Mouse (Mus musculus): ENCODE measurements around the gene Zw10.

Gene Zw10

GRCm38 (mm10) chr9:49055333-49056205 is at the start of gene Zw10:
Gene Zw10, plus strand, starts transcription at chr9:49055613.
- peak; percentile 95 to 98 for DNase-seq

DNA sequence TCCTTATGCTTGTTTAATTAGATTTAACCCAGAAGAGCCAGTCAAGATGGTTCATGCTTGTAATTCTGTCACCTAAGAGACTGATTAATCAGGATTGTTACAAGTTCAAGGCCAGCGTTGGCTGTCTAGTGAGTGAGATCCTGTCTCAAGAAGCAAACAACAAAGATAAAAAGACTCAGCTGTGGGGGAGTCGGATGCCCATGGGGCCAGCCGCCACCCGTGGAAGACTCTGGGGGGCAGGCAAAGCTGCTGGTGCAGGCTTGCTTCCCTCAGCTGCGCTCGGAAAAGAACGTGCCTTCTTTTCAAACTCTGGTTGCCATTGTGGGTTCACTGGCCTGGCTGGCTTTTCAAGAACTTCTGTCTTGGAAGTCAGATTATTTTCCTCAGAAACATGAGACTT is 39.6 kb upstream of the Zw10 start:
- DNase-seq: no peak

DNA sequence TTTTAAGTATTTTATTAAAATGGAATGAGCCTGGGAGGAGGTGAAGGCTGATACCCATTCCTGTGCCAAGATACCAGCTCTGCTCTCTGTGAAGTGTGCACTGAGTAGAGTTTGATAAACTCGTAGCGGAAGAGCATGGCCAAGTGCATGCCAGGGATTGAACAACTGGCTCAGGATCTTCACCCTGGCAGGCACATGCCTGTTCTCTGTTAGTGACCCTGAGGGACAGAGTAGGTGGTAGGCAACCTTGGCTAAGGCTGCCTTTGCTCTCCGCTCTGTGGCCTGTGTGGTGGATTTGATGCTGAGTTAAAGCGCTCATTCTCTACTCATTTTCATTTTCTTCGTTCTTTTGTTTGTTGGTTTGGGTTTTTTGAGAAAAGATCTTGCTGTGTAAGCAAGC is 34.1 kb upstream of the Zw10 start:
- DNase-seq: no peak

DNA sequence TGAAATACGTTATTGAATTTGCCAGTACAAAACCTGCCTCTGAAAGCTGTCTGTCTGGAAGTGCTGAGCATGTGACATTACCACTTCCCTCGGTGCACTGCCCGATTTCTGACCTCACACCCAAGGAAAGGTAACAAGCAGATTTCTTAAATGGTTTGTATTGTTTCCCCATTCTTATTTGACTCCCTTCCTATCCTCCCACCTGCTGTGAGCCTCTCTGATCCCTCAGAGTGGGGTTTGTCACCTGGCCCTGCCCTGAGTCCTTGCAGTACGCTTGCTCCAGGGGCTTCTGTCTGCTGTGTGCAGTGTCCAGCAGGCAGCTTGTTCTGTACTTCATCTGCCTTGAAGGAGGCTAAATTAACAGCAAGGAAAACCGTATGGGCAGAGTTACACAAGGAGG is 31.5 kb upstream of the Zw10 start:
- no peak for DNase-seq

GRCm38 (mm10) chr9:49024529-49024928 is 30.9 kb upstream of the Zw10 start:
- no peak for DNase-seq

- no peak for DNase-seq
These were observed 20.6 kb upstream of the Zw10 start for GRCm38 (mm10) chr9:49034764-49035163.

DNA sequence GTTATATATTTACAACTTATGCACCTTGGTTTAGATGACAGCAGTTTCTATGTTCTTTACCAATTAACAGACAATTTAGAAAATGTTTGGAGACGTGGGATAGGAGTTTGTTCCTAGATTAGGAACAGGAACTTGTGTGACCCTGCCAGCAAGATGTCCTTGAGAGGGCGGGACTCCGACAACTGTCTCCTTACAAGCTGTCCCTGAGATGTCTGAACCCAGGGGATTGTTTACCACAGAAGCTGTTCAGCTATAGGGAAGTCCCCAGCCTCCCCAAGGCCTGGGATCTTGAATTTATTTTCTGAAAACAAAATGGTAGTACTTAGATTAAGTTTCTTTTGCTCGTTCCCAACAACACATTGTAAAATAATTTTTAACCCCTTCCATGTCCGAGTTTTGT is 4.5 kb upstream of the Zw10 start:
- DNase-seq: no peak

- peak; percentile 85 to 87 for DNase-seq
These were observed 4.1 kb upstream of the Zw10 start for GRCm38 (mm10) chr9:49051349-49051748.

DNA sequence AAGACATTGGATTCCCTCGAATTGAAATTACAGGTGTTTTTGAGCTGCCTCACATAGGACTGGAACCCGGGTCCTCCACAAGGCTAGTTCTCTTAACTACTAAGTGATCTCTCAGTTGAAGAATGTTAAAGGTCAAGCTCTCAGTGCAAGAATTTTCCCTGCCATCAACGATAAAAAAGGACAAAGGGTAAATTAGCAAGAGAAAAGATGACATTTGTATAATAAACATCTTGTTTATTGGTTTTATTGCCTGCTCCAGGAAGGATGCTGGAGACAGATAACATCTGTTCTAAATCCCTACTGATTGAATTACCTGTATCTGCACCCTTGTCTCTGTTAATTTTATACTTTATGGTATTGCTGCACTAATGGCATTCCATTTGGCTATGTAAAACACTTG is 1.4 kb upstream of the Zw10 start:
- DNase-seq: no peak

GRCm38 (mm10) chr9:49076847-49077246 is 21.4 kb downstream of the Zw10 start:
- DNase-seq: no peak

GRCm38 (mm10) chr9:49081107-49081506 is 25.7 kb downstream of the Zw10 start, which contains the start of gene Tmprss5:
Gene Tmprss5, plus strand, starts transcription at chr9:49081260.
- DNase-seq: no peak

GRCm38 (mm10) chr9:49081561-49081960 is 26.1 kb downstream of the Zw10 start:
- peak; percentile 92 to 95 for DNase-seq

DNA sequence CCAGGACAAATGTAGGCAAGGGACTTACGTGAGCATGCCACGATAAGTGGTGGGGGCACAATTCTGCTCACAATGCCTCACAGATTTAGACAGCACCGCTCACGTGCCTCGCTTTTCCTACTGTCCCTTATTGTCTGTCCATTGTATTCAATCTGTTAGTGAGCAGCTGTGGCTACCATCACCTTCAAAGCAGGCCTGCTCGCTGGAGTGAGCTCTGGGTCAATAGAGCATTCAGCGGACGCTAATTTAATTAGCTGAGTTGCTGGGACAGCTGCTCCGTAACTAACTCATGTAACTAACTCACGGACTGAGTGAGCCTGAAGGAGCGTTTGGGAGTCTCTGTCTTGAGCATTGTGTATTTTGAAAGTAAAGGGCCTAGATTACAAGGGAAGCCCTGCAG is 31.9 kb downstream of the Zw10 start:
- peak in 1 of 2 experiments; percentile 10 for DNase-seq

- no peak for DNase-seq
These were observed 43.5 kb downstream of the Zw10 start for GRCm38 (mm10) chr9:49098871-49099270.

DNA sequence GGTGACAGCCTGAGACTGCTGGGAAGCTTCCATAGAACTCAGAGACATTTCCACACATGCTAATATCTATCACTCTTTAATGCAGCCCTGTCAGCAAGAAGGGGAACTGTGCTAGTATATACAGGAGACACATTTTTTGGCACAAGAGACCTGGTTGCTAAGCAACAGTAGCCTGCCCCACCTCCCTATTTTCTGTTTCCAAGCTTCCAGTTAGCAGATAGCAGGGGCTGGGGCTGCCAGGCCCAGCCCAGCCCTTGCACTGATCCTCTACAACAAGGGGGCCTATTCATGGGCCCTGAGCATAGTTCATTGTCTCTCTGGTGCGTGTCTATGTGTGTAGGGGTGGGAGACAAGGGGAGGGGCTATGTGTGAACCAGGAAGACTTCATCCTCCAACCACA is 46.9 kb downstream of the Zw10 start:
- peak in 1 of 2 experiments; percentile 18 for DNase-seq

DNA sequence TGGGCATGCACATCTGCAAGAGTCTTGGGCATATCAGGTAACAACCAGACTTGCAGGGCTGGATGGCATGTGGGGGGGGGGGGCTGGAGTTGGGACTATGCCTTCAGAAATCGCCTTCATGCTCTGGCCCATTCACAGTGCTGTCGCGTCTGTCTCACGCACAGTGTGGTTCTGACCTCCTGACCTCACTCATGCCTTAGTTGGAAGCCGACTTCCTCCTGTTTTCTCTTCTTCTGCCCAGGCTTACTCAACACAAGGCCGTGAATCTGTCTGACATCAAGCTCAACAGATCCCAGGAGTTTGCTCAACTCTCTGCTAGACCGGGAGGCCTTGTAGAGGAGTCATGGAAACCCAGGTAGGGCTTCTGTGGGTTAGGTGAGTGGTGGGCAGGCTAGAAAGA is 53.7 kb downstream of the Zw10 start:
- no peak for DNase-seq

- no peak for DNase-seq
These were observed 55.2 kb downstream of the Zw10 start for GRCm38 (mm10) chr9:49110476-49111220.

DNA sequence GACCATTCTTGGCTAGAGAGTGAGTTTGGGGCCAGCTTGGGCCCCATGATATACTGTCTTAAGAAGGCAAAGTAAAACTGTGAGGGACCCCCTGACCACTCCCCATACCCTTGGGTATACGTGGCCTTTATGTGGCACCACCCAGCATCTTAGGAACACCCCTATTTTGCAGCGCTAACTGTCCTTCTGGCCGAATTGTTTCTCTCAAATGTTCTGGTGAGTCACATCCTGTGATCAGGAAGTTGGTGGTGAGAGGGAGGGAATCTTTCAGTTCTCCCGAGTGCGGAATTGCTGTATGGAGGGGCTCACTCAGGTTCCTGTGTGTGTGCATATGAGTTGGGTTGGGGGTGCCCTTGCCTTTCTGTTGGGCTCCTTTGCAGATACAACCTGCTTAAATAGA is 55.9 kb downstream of the Zw10 start:
- DNase-seq: no peak

DNA sequence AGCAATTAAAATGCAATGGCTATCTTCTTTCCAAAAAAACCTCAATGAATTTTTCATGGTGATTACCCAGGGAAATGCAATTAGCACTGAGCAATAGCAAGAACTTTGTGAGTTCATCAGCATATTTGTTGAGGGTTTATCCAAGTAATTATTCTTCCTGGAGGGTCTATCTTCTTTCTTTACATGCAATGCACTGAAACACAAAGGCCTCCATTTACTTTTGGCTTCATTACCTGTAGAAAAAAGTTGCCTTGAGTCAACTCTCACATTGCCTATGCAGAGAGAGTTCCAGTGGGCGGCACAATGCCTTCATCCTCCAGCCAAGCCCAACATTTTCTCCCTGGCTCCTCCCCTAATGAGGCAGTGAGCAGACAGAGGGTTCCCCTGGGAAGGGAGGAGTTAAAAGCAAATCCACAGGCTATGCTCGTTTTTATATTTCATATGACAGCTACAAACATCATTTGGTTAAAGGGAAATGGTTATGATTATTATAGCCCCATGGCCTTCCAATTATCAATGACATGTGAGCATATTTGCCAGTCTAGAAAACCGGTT is 62.9 kb downstream of the Zw10 start:
- DNase-seq: no peak

DNA sequence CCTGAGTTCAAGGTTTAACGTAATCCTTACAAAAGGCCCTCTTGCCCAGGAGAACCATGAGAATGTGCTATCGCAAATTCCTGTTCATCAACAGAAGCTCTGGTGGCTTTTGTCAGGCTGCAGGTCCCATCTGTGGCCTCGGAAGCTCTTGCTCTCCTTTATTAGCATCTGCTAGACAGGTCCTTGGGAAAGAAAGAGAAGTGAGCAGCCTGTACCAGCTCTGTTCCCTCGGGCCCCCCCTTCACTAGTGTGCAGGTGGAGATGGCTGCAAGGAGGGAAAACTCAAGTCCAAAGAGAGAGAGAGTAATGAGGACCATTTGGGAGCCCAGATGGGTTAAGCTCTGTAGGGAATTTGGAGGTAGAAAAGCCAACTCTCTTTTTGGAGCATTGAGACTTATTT is 64.3 kb downstream of the Zw10 start:
- DNase-seq: peak in 1 of 2 experiments; percentile 19

GRCm38 (mm10) chr9:49125706-49126105 is 70.3 kb downstream of the Zw10 start:
- DNase-seq: no peak
